Mouse (Mus musculus): ENCODE data around the gene Adam22. TPM values are rescaled to one million over a fixed set of nuclear protein-coding genes. Genes with fewer than 3 reads are reported as not detected.
"Not testable (repeated sequence)": the region's sequence is repeated elsewhere in the genome, so short reads cannot be mapped to it uniquely, and the experiment has no call there.

Adam22 gene
- polyA plus RNA-seq, 1 experiment: 0.55 TPM

- Histone ChIP-seq H3K4me1 (replicated peaks; ENCODE audit: control insufficient read depth, insufficient read depth, low read length) (no peaks in the 10 kb centered on the region), H3K27me3 (ENCODE audit: control insufficient read depth, insufficient read depth, low read length) (no peaks in the 10 kb centered on the region), H3K36me3 (ENCODE audit: control insufficient read depth, insufficient read depth, low read length) (no peaks in the 10 kb centered on the region), H3K27ac (ENCODE audit: control insufficient read depth, insufficient read depth, low read length) (no peak overlapping the region), H3K4me3 (ENCODE audit: control insufficient read depth, insufficient read depth, low read length) (no peak overlapping the region)
- 19% methylated on average over 5 of the region's 5 CpGs for WGBS
- no peak for DNase-seq
- TF ChIP-seq POLR2A (IDR thresholded peaks at IDR 0.05; ENCODE audit: control insufficient read depth, extremely low read depth, insufficient read depth, low read length, poor library complexity) (no peak), CTCF (IDR thresholded peaks at IDR 0.05; ENCODE audit: borderline replicate concordance, control insufficient read depth, extremely low read depth, insufficient read depth, low read length, poor library complexity) (no peak)
Measured at GRCm38 (mm10) chr5:8221630-8222029, 146.3 kb downstream of the Adam22 start.

- Histone ChIP-seq H3K27me3 (ENCODE audit: control insufficient read depth, insufficient read depth, low read length) (no peaks in the 10 kb centered on the region), H3K36me3 (ENCODE audit: control insufficient read depth, insufficient read depth, low read length) (no peaks in the 10 kb centered on the region), H3K4me3 (ENCODE audit: control insufficient read depth, insufficient read depth, low read length) (no peak overlapping the region), H3K4me1 (replicated peaks; ENCODE audit: control insufficient read depth, insufficient read depth, low read length) (no peaks in the 10 kb centered on the region), H3K27ac (ENCODE audit: control insufficient read depth, insufficient read depth, low read length) (no peak overlapping the region)
- no peak for TF ChIP-seq POLR2A (IDR thresholded peaks at IDR 0.05; ENCODE audit: control insufficient read depth, extremely low read depth, insufficient read depth, low read length, poor library complexity)
- no peak for TF ChIP-seq CTCF (IDR thresholded peaks at IDR 0.05; ENCODE audit: borderline replicate concordance, control insufficient read depth, extremely low read depth, insufficient read depth, low read length, poor library complexity)
- no peak for DNase-seq
- WGBS: 89% methylated on average over 1 of the region's 1 CpGs
Measured at GRCm38 (mm10) chr5:8215841-8216240, 152.1 kb downstream of the Adam22 start.

- WGBS: 97% methylated on average over 1 of the region's 1 CpGs
- H3K27ac ChIP-seq (ENCODE audit: control insufficient read depth, insufficient read depth, low read length); H3K27me3 ChIP-seq (ENCODE audit: control insufficient read depth, insufficient read depth, low read length); DNase-seq; H3K36me3 ChIP-seq (ENCODE audit: control insufficient read depth, insufficient read depth, low read length); H3K4me1 ChIP-seq (replicated peaks; ENCODE audit: control insufficient read depth, insufficient read depth, low read length); H3K4me3 ChIP-seq (ENCODE audit: control insufficient read depth, insufficient read depth, low read length): not testable (repeated sequence)
Measured at GRCm38 (mm10) chr5:8184992-8185391, 183.0 kb downstream of the Adam22 start.

GRCm38 (mm10) chr5:8180646-8181045 is 187.3 kb downstream of the Adam22 start:
- WGBS: 85% methylated on average over 1 of the region's 1 CpGs
- H3K36me3 ChIP-seq (ENCODE audit: control insufficient read depth, insufficient read depth, low read length): no peaks in the 10 kb centered on the region
- no peak for TF ChIP-seq POLR2A (IDR thresholded peaks at IDR 0.05; ENCODE audit: control insufficient read depth, extremely low read depth, insufficient read depth, low read length, poor library complexity)
- no peak for TF ChIP-seq CTCF (IDR thresholded peaks at IDR 0.05; ENCODE audit: borderline replicate concordance, control insufficient read depth, extremely low read depth, insufficient read depth, low read length, poor library complexity)
- no peaks in the 10 kb centered on the region for H3K27me3 ChIP-seq (ENCODE audit: control insufficient read depth, insufficient read depth, low read length)
- DNase-seq: no peak
- no peaks in the 10 kb centered on the region for H3K4me1 ChIP-seq (replicated peaks; ENCODE audit: control insufficient read depth, insufficient read depth, low read length)
- H3K27ac ChIP-seq (ENCODE audit: control insufficient read depth, insufficient read depth, low read length): no peak overlapping the region
- no peak overlapping the region for H3K4me3 ChIP-seq (ENCODE audit: control insufficient read depth, insufficient read depth, low read length)

GRCm38 (mm10) chr5:8178111-8178510 is 189.8 kb downstream of the Adam22 start:
- DNase-seq: no peak
- WGBS: 93% methylated on average over 17 of the region's 17 CpGs
- Histone ChIP-seq H3K27ac (ENCODE audit: control insufficient read depth, insufficient read depth, low read length) (no peak overlapping the region), H3K4me3 (ENCODE audit: control insufficient read depth, insufficient read depth, low read length) (no peak overlapping the region), H3K4me1 (replicated peaks; ENCODE audit: control insufficient read depth, insufficient read depth, low read length) (no peaks in the 10 kb centered on the region), H3K36me3 (ENCODE audit: control insufficient read depth, insufficient read depth, low read length) (no peaks in the 10 kb centered on the region), H3K27me3 (ENCODE audit: control insufficient read depth, insufficient read depth, low read length) (no peaks in the 10 kb centered on the region)
- TF ChIP-seq CTCF (IDR thresholded peaks at IDR 0.05; ENCODE audit: borderline replicate concordance, control insufficient read depth, extremely low read depth, insufficient read depth, low read length, poor library complexity) (no peak), POLR2A (IDR thresholded peaks at IDR 0.05; ENCODE audit: control insufficient read depth, extremely low read depth, insufficient read depth, low read length, poor library complexity) (no peak)

GRCm38 (mm10) chr5:8164773-8165172 is 203.2 kb downstream of the Adam22 start:
- no peaks in the 10 kb centered on the region for H3K4me1 ChIP-seq (replicated peaks; ENCODE audit: control insufficient read depth, insufficient read depth, low read length)
- H3K36me3 ChIP-seq (ENCODE audit: control insufficient read depth, insufficient read depth, low read length): no peaks in the 10 kb centered on the region
- 41% methylated on average over 4 of the region's 4 CpGs for WGBS
- no peak for DNase-seq
- H3K4me3 ChIP-seq (ENCODE audit: control insufficient read depth, insufficient read depth, low read length): no peak overlapping the region
- H3K27ac ChIP-seq (ENCODE audit: control insufficient read depth, insufficient read depth, low read length): no peak overlapping the region
- no peak for TF ChIP-seq POLR2A (IDR thresholded peaks at IDR 0.05; ENCODE audit: control insufficient read depth, extremely low read depth, insufficient read depth, low read length, poor library complexity)
- TF ChIP-seq CTCF (IDR thresholded peaks at IDR 0.05; ENCODE audit: borderline replicate concordance, control insufficient read depth, extremely low read depth, insufficient read depth, low read length, poor library complexity): no peak
- H3K27me3 ChIP-seq (ENCODE audit: control insufficient read depth, insufficient read depth, low read length): no peaks in the 10 kb centered on the region

- Histone ChIP-seq H3K4me3 (ENCODE audit: control insufficient read depth, insufficient read depth, low read length) (no peak overlapping the region), H3K4me1 (replicated peaks; ENCODE audit: control insufficient read depth, insufficient read depth, low read length) (no peaks in the 10 kb centered on the region), H3K27ac (ENCODE audit: control insufficient read depth, insufficient read depth, low read length) (no peak overlapping the region), H3K36me3 (ENCODE audit: control insufficient read depth, insufficient read depth, low read length) (no peaks in the 10 kb centered on the region), H3K27me3 (ENCODE audit: control insufficient read depth, insufficient read depth, low read length) (no peaks in the 10 kb centered on the region)
- DNase-seq: no peak
- 92% methylated on average over 1 of the region's 1 CpGs for WGBS
- TF ChIP-seq CTCF (IDR thresholded peaks at IDR 0.05; ENCODE audit: borderline replicate concordance, control insufficient read depth, extremely low read depth, insufficient read depth, low read length, poor library complexity): no peak
- no peak for TF ChIP-seq POLR2A (IDR thresholded peaks at IDR 0.05; ENCODE audit: control insufficient read depth, extremely low read depth, insufficient read depth, low read length, poor library complexity)
Measured at GRCm38 (mm10) chr5:8151645-8152044, 216.3 kb downstream of the Adam22 start.

Measured in thymus, adult 2 months (tissue).